Mouse (Mus musculus): ENCODE data around the gene Fgf7. TPM values are rescaled to one million over a fixed set of nuclear protein-coding genes. Genes with fewer than 3 reads are reported as not detected.
A peak's percentile ranks its signal among the peaks of the same experiment; 100 is the strongest.

Fgf7 gene
- total RNA-seq, 2 experiments from 2014 or later, result not detected

DNA sequence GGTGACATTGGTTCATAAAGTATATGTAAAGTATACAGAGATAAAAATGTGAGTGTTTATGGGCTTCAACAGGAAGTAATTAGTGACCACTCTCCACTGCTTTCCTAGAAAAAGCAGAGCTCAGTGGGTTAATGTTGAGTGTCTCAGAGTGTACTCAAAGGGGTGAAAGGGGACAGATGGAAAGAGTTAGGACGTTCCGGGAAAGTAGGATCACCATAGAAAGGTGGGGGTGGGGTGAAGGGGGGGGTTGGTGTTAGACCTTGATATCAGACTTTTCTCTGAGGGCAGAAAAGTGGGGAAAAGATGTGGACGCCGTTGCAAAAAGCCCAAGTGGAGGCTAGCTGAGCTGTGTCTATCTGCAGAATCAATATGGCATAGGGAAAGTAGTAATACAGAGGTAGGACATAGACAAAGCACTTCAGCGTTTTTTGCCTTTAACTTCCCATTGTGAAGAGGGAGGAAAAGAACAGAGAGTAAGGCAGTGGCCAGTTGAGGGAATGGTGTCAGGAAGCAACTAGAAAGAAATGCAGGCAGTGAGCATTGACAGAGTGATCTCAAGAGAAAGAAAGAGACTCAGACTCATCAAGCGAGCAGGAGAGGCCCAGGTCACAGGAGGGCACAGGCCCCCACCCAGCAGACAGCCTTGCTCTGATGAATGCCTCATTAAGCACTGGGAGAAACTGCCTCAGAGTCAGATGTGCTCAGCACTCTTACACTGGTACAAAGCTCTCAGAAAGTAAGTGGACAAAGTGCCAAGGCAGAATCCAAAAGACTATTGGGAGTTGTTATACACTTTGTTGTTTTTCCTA is 18.5 kb downstream of the Fgf7 start:
- no peak for DNase-seq (ENCODE audit: low spot score in 2 of 2)
- intact Hi-C loops (cut with DNase I), result no loop called here

DNA sequence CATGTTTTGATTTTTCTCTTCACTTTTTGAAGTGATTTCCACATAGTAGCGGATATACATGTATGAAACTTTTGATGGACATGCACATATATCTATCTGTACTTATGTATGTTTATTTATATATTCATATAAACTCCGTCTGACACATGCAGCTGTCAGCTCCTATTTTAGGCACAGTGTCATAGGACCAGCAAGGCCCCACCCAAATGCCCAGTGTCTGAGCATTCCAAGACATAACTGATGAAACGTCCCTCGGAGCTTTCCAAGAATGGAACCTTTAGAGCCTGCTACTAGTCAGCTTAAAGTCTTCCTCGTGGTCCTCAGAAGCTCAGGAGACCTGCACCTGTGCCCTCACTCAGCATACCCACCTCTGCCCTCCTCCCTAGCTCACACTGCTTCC is 19.2 kb downstream of the Fgf7 start:
- intact Hi-C loops (cut with DNase I), result no loop called here
- no peak for DNase-seq (ENCODE audit: low spot score in 2 of 2)

- no peak for DNase-seq (ENCODE audit: low spot score in 2 of 2)
- intact Hi-C loops (cut with DNase I), result no loop called here
Observed at GRCm38 (mm10) chr2:126060595-126060994, 26.1 kb downstream of the Fgf7 start.

GRCm38 (mm10) chr2:126061037-126061773 is 26.7 kb downstream of the Fgf7 start:
- intact Hi-C loops (cut with DNase I), result no loop called here
- peak in 1 of 2 experiments; percentile 6 for DNase-seq (ENCODE audit: low spot score in 2 of 2)

DNA sequence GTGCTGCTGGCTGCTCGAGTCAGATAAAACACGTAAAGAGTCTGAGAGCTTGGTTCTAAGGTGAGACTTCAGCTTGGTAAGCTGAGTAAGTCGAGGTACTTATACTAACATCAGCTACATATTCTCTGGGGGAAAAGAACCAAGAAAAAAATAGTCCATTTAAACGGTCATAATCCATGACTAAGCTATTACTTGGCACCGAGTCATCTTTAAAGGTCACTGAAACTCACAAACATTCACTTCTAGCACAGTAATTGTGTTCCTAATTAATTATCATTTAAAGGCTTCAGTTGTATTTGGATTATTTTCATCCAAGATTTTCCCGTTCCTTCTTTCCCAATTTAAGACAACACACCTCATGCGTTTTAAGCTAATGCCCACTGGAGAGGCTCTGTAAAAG is 28.4 kb downstream of the Fgf7 start:
- DNase-seq (ENCODE audit: low spot score in 2 of 2), result no peak
- intact Hi-C loops (cut with DNase I), result no loop called here

DNA sequence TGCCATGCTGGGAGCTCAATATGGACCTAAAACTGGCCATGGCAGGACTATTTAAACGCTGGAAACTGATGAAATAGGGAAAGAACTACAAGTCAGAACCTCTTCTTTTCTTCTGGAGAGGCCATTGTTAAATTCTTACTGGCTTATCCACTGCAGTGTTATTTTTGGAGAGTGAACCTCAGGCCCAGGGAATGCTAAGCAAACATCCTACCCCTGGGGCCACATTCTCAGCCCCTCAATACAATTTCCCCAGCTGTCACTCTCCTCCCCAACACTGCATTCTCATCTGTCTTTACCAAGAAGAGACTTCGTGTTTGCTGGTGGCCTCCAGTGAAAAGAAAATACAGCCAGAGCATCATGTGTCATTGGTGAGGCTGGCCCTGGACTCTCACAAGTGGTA is 30.4 kb downstream of the Fgf7 start:
- no peak for DNase-seq (ENCODE audit: low spot score in 2 of 2)
- intact Hi-C loops (cut with DNase I), result no loop called here

- intact Hi-C loops (cut with DNase I), result no loop called here
Observed at GRCm38 (mm10) chr2:126065303-126065856, 30.9 kb downstream of the Fgf7 start.

DNA sequence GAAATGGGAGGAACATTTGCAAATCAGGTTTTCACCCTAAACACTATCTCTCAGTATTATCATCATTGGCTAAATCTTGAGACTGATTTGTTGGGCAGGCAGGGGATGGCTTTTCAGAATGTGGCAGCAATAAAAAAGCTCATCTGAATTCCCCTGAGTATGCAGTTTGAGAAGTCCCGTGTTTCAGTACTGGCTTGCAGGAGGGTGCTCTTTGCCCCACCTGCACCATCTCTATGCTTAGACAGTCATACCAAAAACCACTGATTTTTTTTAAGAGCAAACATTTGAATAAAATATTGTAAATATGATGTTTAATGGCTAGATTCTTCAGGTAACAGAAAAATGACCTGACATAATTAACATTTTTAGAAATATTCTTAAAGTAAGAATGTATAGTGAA is 35.3 kb downstream of the Fgf7 start:
- no peak for DNase-seq (ENCODE audit: low spot score in 2 of 2)
- intact Hi-C loops (cut with DNase I), result no loop called here

More at GRCm38 (mm10) chr2:126065303-126065856, 30.9 kb downstream of the Fgf7 start:
- DNase-seq (ENCODE audit: low spot score in 2 of 2), result no peak

- no peak for DNase-seq (ENCODE audit: low spot score in 2 of 2)
- intact Hi-C loops (cut with DNase I), result no loop called here
Observed at GRCm38 (mm10) chr2:126073744-126074143, 39.3 kb downstream of the Fgf7 start.

DNA sequence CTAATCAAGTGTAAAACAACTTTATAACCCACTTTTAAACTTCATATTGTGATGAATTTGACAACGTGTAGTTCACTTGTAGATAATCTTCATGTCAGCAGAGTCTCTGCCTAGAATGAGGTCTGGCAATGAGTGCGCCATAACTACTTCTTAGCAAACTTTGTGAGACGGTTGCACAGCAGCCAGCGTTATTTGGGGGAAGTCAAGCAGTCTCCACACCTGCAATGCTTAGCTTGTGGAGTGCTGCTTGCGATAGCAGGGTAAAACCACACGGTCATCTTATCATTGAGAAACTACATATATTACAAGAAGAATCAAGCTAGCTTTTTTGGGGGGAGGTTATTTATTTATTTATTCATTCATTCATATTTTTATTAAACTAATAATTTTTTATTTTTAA is 42.0 kb downstream of the Fgf7 start:
- DNase-seq (ENCODE audit: low spot score in 2 of 2), result no peak
- intact Hi-C loops (cut with DNase I), result no loop called here

DNA sequence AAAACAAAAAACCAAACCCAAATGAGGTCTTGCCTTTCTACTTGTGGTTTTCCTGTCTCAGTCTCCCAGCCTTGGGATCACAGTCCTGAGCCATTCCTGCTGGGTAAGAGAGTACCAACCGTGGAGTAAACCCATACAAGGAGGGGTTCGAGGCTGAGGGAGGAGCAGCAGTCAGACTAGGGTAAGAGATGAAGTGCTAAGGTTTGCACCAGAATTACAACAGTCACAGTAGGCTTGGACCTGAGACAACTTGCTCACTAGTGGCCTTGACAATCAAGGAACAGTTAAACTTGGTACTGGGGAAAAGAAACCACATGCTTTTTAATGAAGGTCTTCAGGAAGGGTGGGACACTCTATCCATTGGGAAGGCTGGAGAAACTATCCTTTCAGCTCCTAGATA is 44.6 kb downstream of the Fgf7 start:
- no peak for DNase-seq (ENCODE audit: low spot score in 2 of 2)
- intact Hi-C loops (cut with DNase I), result no loop called here

GRCm38 (mm10) chr2:126084326-126084725 is 49.9 kb downstream of the Fgf7 start:
- DNase-seq (ENCODE audit: low spot score in 2 of 2), result no peak
- intact Hi-C loops (cut with DNase I), result no loop called here

GRCm38 (mm10) chr2:126086187-126086586 is 51.7 kb downstream of the Fgf7 start:
- intact Hi-C loops (cut with DNase I), result no loop called here

GRCm38 (mm10) chr2:126090432-126090831 is 56.0 kb downstream of the Fgf7 start:
- no peak for DNase-seq (ENCODE audit: low spot score in 2 of 2)
- intact Hi-C loops (cut with DNase I), result no loop called here

More at GRCm38 (mm10) chr2:126086187-126086586, 51.7 kb downstream of the Fgf7 start:
- DNase-seq (ENCODE audit: low spot score in 2 of 2), result no peak

GRCm38 (mm10) chr2:126094616-126095015 is 60.2 kb downstream of the Fgf7 start:
- no peak for DNase-seq (ENCODE audit: low spot score in 2 of 2)
- intact Hi-C loops (cut with DNase I), result no loop called here

Other genes starting within 250 kb of the Fgf7 start
- gene Galk2, start 175.5 kb upstream of the Fgf7 start, total RNA-seq (2021), result 10 to 100 TPM; 25.7 to 27.2 TPM
- gene Cops2, start 175.5 kb upstream of the Fgf7 start, total RNA-seq (2021), result 100 to 1,000 TPM; 101 to 103 TPM
- gene Fam227b, start 117.3 kb downstream of the Fgf7 start, total RNA-seq (2021), result not detected
- 10 to 100 TPM; 11.1 to 11.2 TPM for gene Dtwd1, start 117.5 kb downstream of the Fgf7 start, total RNA-seq (2021)
- not detected for gene Gm17555, start 180.4 kb downstream of the Fgf7 start, total RNA-seq (2021)

Measured in left cerebral cortex, postnatal 25 days (tissue).